Mouse (Mus musculus) gastrocnemius, postnatal 14 days (tissue): ENCODE measurements around the gene Rad54l. TPM values are rescaled to one million over a fixed set of nuclear protein-coding genes. Genes with fewer than 3 reads are reported as not detected.

ENCODE experiments used
- DNase-seq: peaks from one replicate; pipeline ENCODE4 v3.0.0; 2021; ENCODE audit warnings: mixed read lengths
- intact Hi-C: fragments of 180-260 bp; cut with DNase I; formaldehyde crosslinking; loops from one replicate; pipeline ENCODE4 v1.15.1; 2025; ENCODE audit warnings: low total_unique reads
- long read RNA-seq, 2 experiments: library from polyadenylated mRNA; stranded (forward); transcript quantifications; one replicate each; pipeline ENCODE4 v2.0.0; 2021
- total RNA-seq, 2 experiments: library from RNA; stranded (reverse); gene quantifications; 2 replicates each; pipeline ENCODE4 v1.2.3; 2021

Gene Rad54l
- total RNA-seq = 1 to 10 TPM; 1.8 to 2.2 TPM
- long read RNA-seq, experiment 1 = 0 reads
- long read RNA-seq, experiment 2, partial matches to known transcripts = 0 of 1 reads
- long read RNA-seq, experiment 2, other reads (novel, unspliced or antisense) = 1 of 1 reads

DNA sequence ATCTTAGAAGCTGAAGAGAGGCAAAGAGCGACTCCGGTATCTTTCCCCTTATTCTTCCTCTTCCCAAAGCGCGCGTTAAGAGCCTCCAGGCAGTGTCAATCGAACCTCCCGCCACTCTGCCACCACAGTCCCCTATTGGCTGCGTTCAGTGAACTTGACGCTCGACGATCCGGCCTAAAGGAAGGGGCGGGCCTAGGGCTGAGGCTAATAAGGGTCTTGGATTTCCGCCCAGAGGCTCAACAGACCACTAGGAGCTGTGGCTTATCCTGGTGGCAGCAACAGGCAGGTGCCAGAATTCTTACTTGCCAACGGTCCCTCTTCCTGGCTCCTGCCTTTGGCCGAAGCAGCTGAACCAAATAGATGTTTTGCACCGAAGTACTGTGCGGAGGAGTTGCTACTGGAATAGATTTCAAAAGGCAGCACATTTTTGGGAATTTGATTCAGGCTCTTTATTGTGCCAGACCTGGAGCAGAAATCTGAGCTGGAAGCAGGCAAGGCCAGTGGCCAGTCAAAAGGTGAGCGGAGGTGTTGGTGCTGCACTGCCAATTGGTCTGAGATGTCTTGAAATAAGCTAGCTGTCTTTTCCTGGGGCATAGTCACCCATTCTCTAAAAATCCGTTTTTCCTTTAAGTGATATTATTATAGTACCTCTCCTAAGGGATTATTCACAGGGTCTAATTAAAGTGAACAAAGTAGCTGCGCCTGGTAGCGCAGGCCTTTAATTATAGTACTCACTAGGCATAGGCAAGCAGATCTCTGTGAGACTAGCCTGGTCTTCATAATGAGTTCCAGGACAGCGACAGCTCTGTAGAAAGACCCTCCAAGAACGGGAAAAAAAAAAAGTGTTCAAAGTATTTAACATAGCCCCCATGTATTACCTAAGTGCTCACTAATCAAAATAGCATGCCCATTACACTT lies at the start of gene Rad54l, which contains the start of gene Pomgnt1:
Rad54l (minus strand) TSS at position 89 of the 918 bp plus-strand sequence.
Pomgnt1 (plus strand) TSS at position 239 of the 918 bp plus-strand sequence.
- intact Hi-C loops = no loop called here
- DNase-seq = peak; percentile 83

DNA sequence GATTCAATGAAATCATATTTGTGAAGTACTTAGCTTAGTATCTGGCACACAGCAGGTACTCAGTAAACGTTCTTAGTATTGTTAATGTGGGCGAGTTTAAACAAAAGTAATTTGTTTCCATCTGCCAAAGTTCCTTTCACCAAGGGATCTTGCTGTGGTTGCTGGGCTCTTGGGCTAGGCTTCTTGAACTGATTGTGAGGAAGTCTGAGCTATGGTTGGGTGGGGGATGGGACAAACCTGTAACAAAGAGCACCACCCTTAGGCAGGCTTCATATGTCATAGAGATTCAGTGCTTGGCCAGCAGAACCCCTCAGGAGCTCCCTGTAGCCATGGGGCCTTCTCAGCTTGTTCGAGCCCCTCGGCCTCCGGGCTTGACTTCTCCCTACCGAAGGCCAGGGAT lies 49.6 kb upstream of the Rad54l start, which contains the start of the genes 1700042G07Rik and Gm49337:
1700042G07Rik (plus strand) TSS at position 301 of the 400 bp plus-strand sequence.
Gm49337 (plus strand) TSS at position 313 of the 400 bp plus-strand sequence.
- intact Hi-C loops = no loop called here
- DNase-seq = no peak

DNA sequence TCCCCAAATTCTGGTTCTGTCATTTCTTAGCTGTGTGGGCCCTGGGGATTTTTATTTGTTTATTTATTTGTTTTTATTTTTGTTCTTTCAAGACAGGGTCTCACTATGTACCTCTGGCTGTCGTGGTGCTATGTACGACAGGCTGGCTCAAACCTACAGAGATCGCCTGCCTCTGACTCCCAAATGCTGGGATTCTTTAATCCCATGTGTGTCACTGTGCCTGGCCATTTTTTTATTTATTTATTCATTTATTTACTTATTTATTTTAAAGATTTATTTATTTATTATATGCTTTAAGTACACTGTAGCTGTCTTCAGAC lies 45.8 kb upstream of the Rad54l start:
- DNase-seq = no peak
- intact Hi-C loops = loop anchor here (5.0 kb wide), 1 partner anchor 113 kb away; no protein-coding TSS in a partner anchor

DNA sequence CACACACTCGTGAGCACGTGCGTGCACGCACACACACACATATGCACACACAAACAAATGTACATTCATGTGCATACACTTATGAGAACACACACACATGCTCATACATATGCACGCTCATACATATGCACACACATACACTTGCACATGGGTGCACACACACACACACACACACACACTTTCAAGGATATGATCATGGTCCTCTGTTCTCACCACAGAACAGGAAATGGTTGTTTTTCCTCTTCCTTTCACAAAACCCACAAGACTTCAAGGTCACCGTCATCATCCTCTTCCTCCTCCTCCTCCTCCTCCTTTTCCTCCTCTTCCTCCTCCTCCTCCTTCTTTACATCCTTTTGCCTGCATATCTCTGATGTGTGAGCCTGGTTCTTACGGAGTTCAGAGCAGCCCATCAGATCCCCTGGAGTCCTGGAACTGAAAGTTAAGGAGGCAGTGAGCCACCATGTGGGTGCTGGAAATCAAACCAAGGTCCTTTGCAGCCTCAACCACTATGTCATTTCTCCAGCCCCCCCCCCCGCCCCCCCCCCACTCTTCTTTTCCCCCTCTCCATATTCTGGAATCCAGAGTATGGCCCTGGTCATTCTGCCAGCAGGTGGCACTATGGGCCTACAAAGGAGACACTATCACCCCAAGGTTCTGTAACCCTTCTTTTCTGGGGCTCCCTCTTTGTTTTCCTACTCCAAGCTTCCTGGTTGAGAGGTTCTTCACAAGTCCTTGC lies 45.3 kb upstream of the Rad54l start:
- DNase-seq = peak; percentile 71
- intact Hi-C loops = loop anchor here (5.0 kb wide), 1 partner anchor 114 kb away; no protein-coding TSS in a partner anchor

DNA sequence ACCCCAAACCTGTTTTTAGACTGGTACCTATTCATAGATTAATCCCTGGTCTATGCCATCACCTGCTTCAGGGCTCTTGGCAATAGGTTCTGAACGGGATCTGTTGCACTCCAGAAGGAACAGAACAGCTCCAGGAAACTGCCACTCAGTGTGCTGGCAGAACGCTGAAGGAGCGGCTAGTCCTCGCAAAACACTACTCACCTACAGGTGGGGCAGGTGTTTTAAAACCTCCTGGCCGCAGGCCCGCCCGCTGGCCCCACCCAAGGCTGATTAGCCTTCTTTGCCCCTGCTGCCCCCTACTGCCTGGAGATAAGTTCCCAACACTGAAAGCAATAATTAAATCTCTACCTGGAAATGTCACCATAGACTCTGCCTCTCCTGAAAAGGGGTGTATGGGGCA lies 43.9 kb upstream of the Rad54l start, which contains the start of gene Tspan1:
Tspan1 (minus strand) TSS at position 198 of the 400 bp plus-strand sequence.
- DNase-seq = no peak
- intact Hi-C loops = loop anchor here (5.0 kb wide), 1 partner anchor 115 kb away; no protein-coding TSS in a partner anchor

DNA sequence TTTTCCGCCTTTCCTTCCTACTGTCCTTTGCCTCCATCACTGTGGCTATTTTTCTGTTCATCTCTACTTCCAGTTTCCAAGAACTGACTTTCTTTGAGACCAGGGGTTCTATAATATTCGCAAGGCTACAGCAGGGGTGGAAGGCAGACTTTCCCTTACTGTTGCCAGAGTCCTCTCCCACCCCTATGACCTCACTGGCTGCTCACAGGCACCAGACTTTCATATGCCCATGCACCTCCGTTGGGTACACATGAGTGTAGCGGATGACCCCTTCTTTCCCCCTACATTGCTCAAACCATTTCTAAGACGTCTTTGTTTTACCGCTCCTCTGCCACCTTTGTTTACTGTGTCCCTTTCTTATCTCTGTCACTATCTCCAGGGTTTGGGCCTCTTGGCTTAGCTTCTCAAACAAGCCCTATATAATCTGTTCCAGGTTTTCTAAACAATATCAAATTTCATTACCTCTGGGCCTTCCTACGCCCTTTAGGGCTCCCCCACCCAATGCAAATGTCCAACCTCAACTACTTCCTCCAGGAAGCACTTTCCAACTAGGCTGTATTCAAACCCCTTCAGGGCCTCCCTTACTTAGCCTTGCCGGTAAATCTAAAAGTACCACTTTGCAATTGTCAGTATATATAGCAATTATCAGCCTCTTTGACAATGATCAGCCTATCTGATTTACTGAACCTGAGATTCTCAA lies 42.4 kb upstream of the Rad54l start:
- intact Hi-C loops = loop anchor here (5.0 kb wide), 1 partner anchor 116 kb away; no protein-coding TSS in a partner anchor
- DNase-seq = no peak

DNA sequence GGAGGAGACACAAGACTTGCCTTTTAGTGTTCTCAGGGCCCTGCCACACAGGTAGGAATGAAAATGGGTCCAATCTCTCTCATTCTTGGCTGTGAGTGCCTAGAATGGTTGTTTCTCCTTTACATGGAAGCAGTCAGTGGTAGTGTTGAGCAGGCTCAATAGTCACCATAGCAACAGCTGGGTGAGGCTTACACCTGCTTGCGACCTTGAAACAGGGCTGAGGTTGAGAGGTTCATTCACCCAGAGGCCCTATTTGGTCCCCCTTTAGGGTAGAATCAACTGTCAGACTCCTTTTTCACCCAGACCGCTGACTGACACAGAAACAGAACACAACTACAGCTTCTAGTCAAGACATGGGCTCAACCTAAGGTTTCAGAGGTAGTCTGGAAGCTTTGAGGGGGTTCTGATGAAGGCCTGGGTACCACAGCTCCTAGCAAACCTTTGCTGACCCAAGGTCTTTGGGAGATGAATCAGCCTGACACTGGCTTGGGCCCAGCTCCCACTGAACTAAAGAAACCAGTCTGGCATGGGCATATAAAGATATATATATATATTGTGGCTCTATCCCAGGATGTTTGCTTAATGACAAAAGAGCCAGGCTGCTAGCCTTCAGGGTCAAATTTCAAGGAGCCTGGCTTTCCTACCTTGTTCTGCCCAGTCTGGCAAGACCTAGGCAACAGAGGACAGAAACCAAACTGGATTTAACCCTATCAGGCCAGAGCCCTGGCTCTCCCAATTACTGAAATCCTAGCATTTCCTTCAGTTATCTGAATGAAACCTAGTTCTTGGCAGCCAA lies 41.5 kb upstream of the Rad54l start:
- intact Hi-C loops = loop anchor here (5.0 kb wide), 1 partner anchor 117 kb away; no protein-coding TSS in a partner anchor
- DNase-seq = no peak

DNA sequence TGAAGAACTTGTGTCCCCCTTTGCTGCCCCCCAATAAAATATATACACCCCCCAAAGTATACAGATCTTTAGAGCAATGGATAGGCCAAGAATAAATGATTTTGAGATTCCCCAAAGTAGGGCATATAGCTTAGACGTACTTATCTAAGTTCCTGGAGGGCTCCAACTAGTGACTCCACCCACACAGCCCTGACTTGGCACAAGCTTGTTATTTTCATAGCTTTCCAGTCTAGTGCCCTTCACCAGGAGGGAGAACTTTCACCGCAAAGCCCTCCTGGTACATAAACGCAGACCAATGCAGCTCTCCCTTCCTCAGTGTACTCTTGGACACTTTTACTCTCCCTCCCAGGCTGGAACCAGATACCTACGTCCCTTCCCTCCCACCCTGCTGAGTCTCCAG lies 38.7 kb upstream of the Rad54l start:
- intact Hi-C loops = no loop called here
- no peak for DNase-seq

DNA sequence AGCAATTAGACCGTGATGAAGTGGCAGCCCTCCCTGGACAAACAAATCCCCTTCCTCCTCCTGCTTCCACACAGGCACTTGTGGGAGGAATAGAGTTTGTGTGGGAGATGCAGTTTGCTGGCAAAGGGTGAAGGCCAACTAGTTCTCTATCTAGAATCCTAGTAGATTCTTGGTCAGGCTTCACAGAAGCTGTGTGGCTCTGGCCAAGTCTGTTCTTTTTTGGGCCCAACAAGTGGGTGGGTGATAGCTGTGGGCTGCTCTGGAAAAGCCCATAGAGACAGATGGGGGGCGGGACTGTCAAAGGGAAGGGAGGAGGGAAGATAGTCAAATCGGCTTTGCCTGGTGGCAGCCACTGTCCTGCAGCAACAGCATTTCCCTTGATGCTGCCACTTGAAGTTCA lies 37.3 kb upstream of the Rad54l start:
- intact Hi-C loops = no loop called here
- DNase-seq = no peak

DNA sequence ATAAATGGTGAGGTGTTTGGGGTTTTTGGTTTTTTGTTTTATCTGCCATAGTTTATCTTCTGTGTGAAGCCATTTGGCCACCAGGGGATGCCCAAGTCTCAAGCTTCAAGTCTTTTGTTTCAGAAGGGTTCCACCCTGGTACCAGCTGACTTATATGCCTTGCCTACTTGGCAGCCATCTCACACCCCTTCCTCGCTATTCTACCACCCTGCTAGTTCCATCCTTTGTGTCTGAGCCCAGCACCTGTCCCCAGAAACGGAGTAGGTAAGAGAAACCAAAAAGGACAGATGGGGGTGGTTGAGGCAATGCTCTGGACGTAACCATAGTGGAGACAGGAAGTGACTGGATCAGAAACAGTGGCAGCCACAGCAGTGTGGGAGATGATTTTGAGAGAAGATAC lies 36.4 kb upstream of the Rad54l start:
- intact Hi-C loops = no loop called here
- no peak for DNase-seq

DNA sequence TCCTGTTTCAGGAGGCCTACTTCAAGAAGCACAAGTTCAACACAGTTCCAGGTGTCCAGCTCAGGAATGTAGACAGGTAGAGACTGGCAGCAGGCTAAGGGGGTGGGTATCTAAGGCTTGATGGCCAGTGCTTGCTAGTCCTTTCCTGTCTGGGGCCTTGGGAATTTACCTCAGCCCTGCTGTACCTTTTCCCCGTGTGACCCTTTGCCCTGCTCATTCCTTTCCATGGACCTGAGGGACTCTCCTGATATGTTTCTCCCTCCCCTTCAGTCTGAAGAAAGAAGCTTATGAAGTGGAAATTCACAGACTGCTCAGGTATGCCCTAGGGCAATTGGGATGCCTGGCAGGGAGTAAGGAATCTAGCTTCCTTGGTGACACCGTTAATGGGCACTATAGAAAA lies 34.4 kb upstream of the Rad54l start:
- DNase-seq = no peak
- intact Hi-C loops = no loop called here

DNA sequence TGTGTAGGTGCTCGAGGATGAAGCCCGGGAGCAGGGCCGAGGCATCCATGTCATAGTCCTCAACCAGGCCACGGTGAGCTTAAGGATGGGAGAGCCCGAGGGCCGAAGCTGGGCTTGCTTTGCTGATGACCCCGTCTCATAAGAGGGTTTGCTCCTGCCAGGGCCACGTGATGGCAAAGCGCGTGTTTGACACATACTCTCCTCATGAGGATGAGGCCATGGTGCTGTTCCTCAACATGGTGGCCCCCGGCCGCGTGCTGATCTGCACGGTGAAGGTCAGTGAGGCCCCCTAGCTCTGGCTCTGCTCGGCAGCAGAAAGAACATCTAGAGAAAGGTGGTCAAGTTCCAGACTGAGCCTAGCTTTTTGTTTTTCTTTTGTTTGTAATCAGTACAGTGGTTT lies 29.2 kb upstream of the Rad54l start:
- intact Hi-C loops = no loop called here
- DNase-seq = no peak

DNA sequence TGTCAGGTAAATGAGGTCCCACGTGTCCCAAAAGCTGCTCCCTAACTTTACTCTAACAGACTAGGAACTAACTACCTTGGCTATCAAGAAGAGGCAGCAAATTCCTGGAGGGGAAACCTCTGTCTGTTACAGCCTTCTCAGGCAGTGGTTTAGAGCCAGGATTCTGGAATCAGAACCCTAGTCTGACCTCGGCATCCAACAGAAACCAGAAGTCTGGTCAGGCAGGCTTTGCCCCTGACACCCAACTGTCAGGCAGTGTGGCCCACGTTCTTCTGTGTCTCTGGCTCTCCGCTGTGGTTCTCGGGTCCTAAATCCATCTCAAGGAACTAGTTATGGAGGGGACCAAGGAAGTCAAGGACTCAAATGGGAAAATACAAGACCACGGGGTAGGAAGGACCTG lies 27.7 kb upstream of the Rad54l start, which contains the start of gene Lurap1:
Lurap1 (minus strand) TSS at position 101 of the 400 bp plus-strand sequence.
- intact Hi-C loops = no loop called here
- DNase-seq = no peak

DNA sequence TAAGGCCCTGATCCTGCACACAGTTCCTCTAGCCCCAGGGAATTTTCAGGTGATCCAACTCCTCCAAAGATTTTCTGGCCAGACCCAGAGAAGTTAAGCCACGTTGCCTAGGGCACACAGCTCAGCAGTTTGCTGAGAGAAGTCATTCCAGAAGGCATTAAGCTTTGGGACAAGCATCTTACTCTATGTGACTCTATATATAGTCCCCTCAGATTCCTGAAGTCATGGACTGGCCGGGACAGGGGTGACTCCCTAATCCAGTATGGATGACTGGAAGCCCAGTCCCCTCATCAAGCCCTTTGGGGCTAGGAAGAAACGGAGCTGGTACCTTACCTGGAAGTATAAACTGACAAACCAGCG lies 27.4 kb upstream of the Rad54l start:
- DNase-seq = no peak
- intact Hi-C loops = no loop called here

DNA sequence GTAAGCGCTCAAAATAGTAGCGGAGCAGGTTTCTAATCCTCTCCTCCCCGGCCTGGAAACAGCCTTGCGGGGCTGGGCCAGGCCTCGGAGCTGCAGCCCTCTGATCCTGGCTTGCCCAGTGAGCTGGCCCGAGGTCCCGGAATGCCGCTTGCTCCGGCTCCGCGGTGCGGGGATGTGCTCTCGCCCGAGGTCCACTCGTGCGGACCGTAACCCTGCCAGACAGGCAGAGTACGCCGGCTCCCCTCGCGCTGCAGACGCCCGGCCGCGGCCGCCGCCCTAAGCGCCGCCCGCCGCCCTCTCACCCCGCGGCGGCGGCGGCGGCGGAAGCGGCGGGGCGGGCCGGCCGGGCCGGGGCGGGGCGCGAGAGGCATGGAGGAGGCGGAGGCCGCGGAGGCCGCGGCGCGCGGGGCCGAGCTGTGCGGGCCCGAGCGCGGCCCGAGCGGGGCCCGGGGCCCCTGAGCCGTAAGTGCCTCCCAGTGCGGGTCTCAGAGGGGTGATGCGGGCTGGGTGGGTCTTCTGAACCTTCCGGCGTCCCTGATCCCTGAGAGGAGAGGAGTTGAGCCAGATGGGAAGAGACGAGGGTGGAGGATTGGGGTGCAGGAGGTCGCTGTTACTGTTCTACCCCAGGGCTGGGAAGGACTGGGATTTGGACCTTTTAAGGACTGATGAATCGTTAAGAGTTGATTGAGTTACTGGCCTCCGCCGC lies 26.8 kb upstream of the Rad54l start:
- intact Hi-C loops = no loop called here
- peak; percentile 78 for DNase-seq

DNA sequence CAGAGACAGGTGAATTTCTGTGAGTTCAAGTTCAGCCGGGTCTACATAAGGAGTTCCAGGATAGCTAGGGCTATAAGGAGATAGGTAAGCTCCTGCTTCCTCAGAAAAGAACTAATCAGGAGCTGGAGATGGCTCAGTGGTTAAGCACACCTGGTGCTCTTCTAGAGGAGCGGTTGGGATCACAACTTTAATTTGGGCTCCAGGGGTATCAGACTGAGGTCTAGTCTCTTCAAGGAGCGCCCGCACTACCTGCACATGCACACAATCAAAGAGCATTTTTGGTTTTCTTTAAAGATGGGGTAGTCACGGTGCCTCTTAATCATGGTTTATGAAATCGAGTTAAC lies 26.3 kb upstream of the Rad54l start:
- intact Hi-C loops = no loop called here
- no peak for DNase-seq

DNA sequence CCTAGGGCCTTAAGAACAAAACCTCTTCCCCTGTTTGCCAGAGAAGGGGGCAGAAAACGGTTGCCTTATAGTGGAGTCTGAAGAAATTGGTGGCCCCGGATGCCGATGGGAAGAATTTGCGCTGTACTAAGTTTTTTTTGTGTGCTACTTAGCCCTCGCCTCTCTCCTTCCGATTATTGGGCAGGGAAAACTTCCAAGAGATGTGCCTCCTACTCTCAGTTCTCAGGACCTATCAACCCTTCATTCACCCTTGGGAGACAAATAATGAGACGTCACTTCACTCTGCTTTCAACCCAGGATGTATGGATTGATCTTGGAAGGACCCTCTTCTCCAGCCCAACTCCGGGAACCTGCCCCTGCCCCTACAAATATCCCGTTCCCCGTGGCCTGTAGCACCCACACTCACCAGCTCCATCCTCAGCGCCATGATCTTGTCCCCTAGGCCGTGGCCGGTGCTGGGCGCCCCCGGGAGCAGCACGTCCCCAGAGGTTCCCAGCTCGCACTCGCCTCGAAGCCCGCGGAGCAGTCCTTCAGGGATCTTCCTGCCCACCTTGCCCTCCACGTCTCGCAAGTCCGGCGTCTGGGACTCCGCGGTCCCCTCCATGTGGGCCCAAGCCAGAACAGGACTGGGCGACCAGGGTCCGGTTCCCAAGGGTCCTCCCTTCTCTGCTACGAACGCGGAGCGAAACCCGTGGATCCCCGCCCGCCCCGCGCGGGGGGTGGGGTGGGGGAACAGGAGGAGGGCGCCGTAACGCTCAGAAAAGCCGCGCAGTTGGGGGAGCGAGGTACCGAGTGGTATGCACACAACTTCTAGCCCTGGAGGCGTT lies 20.6 kb upstream of the Rad54l start:
- intact Hi-C loops = no loop called here
- peak; percentile 69 for DNase-seq
